Mouse (Mus musculus) C2C12 (cell line): Measurements from ENCODE around the gene Ppara.

Experiments
- CEBPB ChIP-seq: IDR thresholded peaks from one replicate; pipeline ENCODE4 v1.6.1; 2011; ENCODE audit warnings: low read depth, mild to moderate bottlenecking, control low read depth, moderate library complexity
- CTCF ChIP-seq: IDR thresholded peaks from one replicate; pipeline ENCODE4 v1.5.1; 2011; ENCODE audit not compliant: control insufficient read depth, insufficient read depth, insufficient read length
- MAX ChIP-seq: IDR thresholded peaks from one replicate; pipeline ENCODE4 v1.6.1; 2011; ENCODE audit warnings: mild to moderate bottlenecking, control low read depth
- MYOG ChIP-seq: IDR thresholded peaks from one replicate; pipeline ENCODE4 v1.6.1; 2011; ENCODE audit not compliant: control insufficient read depth, insufficient read length; ENCODE audit errors: extremely low read depth
- USF1 ChIP-seq: IDR thresholded peaks from one replicate; pipeline ENCODE4 v1.6.1; 2011; ENCODE audit warnings: low read depth, mild to moderate bottlenecking, control low read depth, moderate library complexity

DNA sequence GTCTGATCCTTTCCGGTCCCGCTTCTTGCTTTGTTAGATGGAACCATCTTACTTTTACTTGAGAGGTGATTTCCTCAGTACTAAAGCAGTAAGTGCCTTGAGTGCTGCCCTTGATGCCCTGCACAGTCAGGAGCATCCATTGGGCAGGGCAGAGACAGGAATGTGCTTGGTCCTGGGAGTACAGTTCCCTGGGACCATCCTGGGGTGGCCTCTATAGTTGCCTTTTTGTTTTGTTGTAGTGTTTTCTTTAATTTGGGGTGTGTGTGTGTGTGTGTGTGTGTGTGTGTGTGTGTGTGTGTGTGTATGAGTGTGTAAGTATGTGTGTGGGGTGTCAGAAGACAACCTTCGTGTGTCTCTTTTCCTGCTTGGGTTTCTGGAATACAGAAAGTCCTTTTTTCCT lies 49.6 kb downstream of the Ppara start:
- TF ChIP-seq MAX (no peak), CTCF (no peak), MYOG (no peak), USF1 (no peak), CEBPB (no peak)
